Mouse (Mus musculus) stomach, embryonic 16.5 days (tissue): ENCODE data around the gene Vmn1r85. TPM values are rescaled to one million over a fixed set of nuclear protein-coding genes. Genes with fewer than 3 reads are reported as not detected.
"Not testable (repeated sequence)": the region's sequence is repeated elsewhere in the genome, so short reads cannot be mapped to it uniquely, and the experiment has no call there.

Source experiments
- ATAC-seq: fragments of 200-750 bp; cut with Nextera tagmentation; 2 replicates; pipeline ENCODE4 v1.8.0; 2017; ENCODE audit warnings: moderate number of reproducible peaks, moderate TSS enrichment; ENCODE audit not compliant: insufficient read depth, low FRiP score
- H3K27ac ChIP-seq: fragments of 300-500 bp; sonication (generic); 2 replicates; pipeline ENCODE4 v1.5.1; 2014; ENCODE audit warnings: low read length
- H3K27me3 ChIP-seq: fragments of 300-500 bp; sonication (generic); 2 replicates; pipeline ENCODE4 v1.6.1; 2014; ENCODE audit warnings: low read length, control low read depth, mixed read lengths; ENCODE audit not compliant: control insufficient read depth, insufficient read depth
- H3K36me3 ChIP-seq: fragments of 300-500 bp; sonication (generic); 2 replicates; pipeline ENCODE4 v1.6.1; 2014; ENCODE audit warnings: low read length; ENCODE audit not compliant: control insufficient read depth, insufficient read depth
- H3K4me1 ChIP-seq: fragments of 300-500 bp; sonication (generic); 2 replicates; pipeline ENCODE4 v1.6.1; 2014; ENCODE audit warnings: low read length, control low read depth, mixed read lengths; ENCODE audit not compliant: control insufficient read depth, insufficient read depth
- H3K4me2 ChIP-seq: fragments of 300-500 bp; sonication (generic); 2 replicates; pipeline ENCODE4 v1.6.1; 2014; ENCODE audit warnings: low read depth, low read length, mixed read lengths
- H3K4me3 ChIP-seq: fragments of 300-500 bp; sonication (generic); replicated peaks from 2 replicates; pipeline ENCODE4 v1.5.1; 2014; ENCODE audit warnings: mild to moderate bottlenecking, low read length
- H3K9ac ChIP-seq: fragments of 300-500 bp; sonication (generic); 2 replicates; pipeline ENCODE4 v1.6.1; 2014; ENCODE audit warnings: low read length
- H3K9me3 ChIP-seq: fragments of 300-500 bp; sonication (generic); replicated peaks from 2 replicates; pipeline ENCODE4 v1.6.1; 2016; ENCODE audit warnings: low read length, control low read depth; ENCODE audit not compliant: control insufficient read depth
- WGBS: fragments of 180-500 bp; shearing (Covaris S2); extraction: QIAGEN DNeasy Blood & Tissue Kit; methylation state at CpG from one replicate; pipeline ENCODE4 v1.1.7; 2014; 5-methylcytosine and 5-hydroxymethylcytosine counted together
- polyA plus RNA-seq: library from polyadenylated mRNA; unstranded; fragments of >200 nt; fragmentation: Nextera tagmentation; extraction: Ambion mirVana; gene quantifications from 2 replicates; pipeline ENCODE4 v1.2.1, GENCODE M21; 2015

The Vmn1r85 gene
- not detected in 2 replicates for polyA plus RNA-seq

DNA sequence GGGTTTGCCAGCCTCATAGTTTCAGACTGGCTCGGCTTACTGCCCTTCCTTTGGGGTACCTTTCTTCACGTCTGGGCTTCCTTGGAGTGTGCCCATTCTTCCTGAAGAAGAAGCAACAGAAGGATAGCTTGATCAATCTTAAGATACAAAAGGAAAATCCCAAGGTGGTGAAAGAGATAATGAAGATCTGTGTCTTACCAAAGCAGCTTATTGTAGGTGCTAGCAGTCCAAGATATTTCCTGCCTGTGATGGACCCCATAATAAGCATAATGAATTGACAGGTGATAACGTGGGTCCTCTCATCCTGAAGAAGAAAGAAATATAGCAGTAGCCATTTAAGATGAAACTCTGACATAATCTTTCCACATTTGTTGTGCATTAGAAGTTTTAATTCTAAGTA lies at the start of gene Vmn1r85:
Gene Vmn1r85 (minus strand): TSS at position 101 of the 400 bp plus-strand sequence.
- H3K27ac ChIP-seq: no peak within 1 kb of the TSS
- no peaks in the 10 kb centered on the region for H3K27me3 ChIP-seq
- H3K9ac ChIP-seq: no peak within 1 kb of the TSS
- H3K9me3 ChIP-seq: no peaks in the 10 kb centered on the region
- no peaks in the 10 kb centered on the region for H3K36me3 ChIP-seq
- WGBS: 61% methylated on average over 3 of the region's 3 CpGs
- no peak for ATAC-seq
- H3K4me3 ChIP-seq: no peak within 1 kb of the TSS
- no peak within 1 kb of the TSS for H3K4me2 ChIP-seq
- no peaks in the 10 kb centered on the region for H3K4me1 ChIP-seq

DNA sequence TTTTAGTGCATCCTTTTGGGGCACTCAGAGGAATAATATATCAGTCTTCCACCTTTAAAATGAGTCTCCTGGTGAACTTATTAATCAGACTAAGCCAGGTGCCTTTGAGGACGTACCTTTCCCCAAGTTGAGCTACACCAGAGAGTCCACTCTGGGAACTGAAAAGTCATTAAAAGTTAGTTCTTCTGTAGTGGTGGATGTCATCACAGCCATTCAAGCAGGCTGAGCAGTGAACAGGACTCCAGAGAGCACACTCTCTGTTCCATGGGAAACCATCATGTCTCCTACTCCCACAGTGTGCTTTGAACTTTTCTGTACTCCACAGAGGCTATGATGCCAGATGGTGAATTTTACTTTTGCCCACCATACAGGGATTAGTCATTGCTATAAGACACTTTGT lies 45.1 kb upstream of the Vmn1r85 start, which contains the start of gene Vmn1r87:
Gene Vmn1r87 (minus strand): TSS at position 101 of the 400 bp plus-strand sequence.
- no peaks in the 10 kb centered on the region for H3K27me3 ChIP-seq
- H3K4me3 ChIP-seq: no peak within 1 kb of the TSS
- no peaks in the 10 kb centered on the region for H3K36me3 ChIP-seq
- no peaks in the 10 kb centered on the region for H3K4me1 ChIP-seq
- H3K9me3 ChIP-seq: no peaks in the 10 kb centered on the region
- no peak within 1 kb of the TSS for H3K27ac ChIP-seq
- 72% methylated on average over 1 of the region's 1 CpGs for WGBS
- no peak within 1 kb of the TSS for H3K9ac ChIP-seq
- H3K4me2 ChIP-seq: no peak within 1 kb of the TSS
- no peak for ATAC-seq

DNA sequence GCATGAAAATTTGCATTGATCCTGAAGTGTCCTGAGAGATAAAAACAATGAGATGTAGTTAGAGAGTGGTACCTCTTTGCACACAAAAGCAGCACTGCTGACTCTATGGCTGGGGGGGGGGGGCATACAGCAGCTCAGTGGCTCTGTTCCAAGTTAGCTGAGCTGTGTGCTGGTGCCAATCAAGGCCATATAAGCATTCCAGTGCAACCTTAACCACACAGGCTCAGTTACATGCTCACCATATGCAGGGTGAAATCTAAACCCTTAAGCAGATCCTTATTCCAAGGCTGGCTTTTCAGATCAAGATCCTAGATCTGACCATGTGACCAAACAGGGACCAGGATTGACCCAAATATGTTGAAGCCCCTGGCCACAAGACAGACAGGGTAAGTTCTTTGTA lies 42.4 kb upstream of the Vmn1r85 start:
- Histone ChIP-seq H3K4me1 (no peaks in the 10 kb centered on the region), H3K27ac (no peak overlapping the region), H3K4me2 (no peak overlapping the region), H3K27me3 (no peaks in the 10 kb centered on the region), H3K9ac (no peak overlapping the region), H3K36me3 (no peaks in the 10 kb centered on the region), H3K9me3 (no peaks in the 10 kb centered on the region), H3K4me3 (no peak overlapping the region)
- no peak for ATAC-seq

DNA sequence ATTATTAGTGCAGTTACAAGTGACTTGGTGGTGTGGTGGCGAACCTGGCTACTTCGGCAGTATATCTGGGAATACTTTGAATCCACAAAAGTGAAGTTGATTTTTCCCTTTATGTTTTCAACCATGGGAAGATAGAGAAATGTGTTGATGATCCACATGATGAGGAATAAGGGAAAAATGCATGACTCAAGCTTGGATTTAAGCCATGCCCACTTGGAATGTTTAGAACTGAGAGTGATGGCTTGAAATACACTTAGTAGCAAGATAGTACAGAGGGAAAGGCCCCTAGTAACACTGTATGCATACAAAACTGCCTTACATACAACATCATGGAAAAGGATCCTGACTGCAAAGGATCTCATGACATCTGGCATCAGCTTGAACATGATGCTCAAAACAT lies 36.9 kb upstream of the Vmn1r85 start:
- ATAC-seq: no peak
- no peak overlapping the region for H3K9ac ChIP-seq
- no peaks in the 10 kb centered on the region for H3K9me3 ChIP-seq
- no peak overlapping the region for H3K4me3 ChIP-seq
- no peaks in the 10 kb centered on the region for H3K4me1 ChIP-seq
- no peaks in the 10 kb centered on the region for H3K27me3 ChIP-seq
- no peaks in the 10 kb centered on the region for H3K36me3 ChIP-seq
- no peak overlapping the region for H3K27ac ChIP-seq
- H3K4me2 ChIP-seq: no peak overlapping the region
- 82% methylated on average over 2 of the region's 2 CpGs for WGBS

DNA sequence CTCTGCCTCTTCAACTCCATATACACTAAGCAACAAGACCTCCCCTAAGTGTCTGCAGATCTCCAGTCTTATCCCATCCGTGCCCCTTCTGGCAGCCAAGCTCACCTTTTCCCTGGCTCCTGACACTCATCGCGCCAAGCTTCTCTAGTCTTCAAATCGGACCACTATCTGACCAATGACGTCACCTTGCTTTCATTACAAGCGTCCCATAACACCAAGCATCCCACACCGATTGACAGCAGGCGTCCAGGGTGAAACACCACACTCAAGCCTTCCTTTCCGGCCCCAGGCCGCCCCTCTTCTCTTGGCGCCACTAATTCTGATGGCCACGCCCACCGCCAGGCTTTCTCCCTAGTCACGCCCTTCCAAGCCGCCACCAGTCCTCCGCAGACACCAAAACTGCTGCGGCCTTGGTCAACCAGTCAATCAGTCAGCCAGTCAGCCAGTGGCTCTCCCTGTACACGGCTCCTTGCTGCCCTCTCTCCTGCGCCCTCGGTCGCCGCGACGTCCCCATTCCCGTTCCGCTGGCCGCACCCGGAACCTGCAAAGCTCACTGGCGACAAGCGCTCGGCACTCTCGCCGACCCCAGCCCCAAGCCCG lies 28.7 kb upstream of the Vmn1r85 start:
- peak overlapping the region; percentile 24; the same call in 1 of the 2 replicates for H3K4me3 ChIP-seq
- ATAC-seq: peak; percentile 82

DNA sequence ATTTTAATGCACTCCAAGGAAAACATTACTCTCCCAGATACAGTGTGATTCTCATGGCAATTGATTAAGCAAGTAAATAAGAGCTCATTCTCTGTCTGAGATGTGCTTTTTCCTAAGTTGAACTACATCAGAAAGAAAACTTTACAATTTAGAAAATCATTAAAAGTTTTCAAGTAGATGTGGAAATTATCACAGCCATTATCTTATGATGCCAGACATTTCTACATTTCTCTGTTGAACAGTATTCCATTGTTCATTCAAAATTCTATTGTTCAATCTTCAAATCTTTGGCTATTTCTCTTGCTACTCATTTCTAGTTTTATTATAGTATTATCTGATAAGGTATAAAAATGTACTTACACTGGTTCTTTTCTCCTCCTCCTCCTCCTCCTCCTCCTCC lies 24.8 kb upstream of the Vmn1r85 start, which contains the start of gene Vmn1r86:
Gene Vmn1r86 (minus strand): TSS at position 101 of the 400 bp plus-strand sequence.
- Histone ChIP-seq H3K4me2 (no peak within 1 kb of the TSS), H3K9ac (no peak within 1 kb of the TSS), H3K4me1 (no peaks in the 10 kb centered on the region), H3K9me3 (no peaks in the 10 kb centered on the region), H3K27me3 (no peaks in the 10 kb centered on the region), H3K27ac (no peak within 1 kb of the TSS), H3K36me3 (no peaks in the 10 kb centered on the region), H3K4me3 (no peak within 1 kb of the TSS)
- ATAC-seq: no peak

More for the DNA sequence above, 28.7 kb upstream of the Vmn1r85 start:
- H3K4me2 ChIP-seq: peak overlapping the region; percentile 39
- H3K27me3 ChIP-seq, H3K4me1 ChIP-seq, H3K36me3 ChIP-seq, H3K9ac ChIP-seq, H3K27ac ChIP-seq, H3K9me3 ChIP-seq: not testable (repeated sequence)
- under 1% methylated on average over 17 of the region's 34 CpGs for WGBS

DNA sequence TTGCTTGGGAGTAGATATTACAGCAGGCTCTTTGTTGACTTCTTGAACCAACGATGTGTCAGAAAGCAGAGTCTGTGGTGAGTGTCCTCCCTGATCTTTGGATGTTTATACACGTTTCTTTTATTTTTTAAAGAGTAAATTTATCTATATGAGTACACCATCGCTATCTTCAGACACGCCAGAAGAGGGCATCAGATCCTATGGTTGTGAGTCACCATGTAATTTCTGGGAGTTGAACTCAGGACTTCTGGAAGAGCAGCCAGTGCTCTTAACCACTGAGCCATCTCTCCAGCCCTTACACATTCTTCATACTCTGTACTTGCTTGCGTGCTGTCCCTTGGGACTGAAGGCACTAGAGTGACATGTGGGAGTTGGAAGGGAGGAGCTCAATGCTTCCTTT lies 22.7 kb downstream of the Vmn1r85 start:
- no peak overlapping the region for H3K4me2 ChIP-seq
- no peaks in the 10 kb centered on the region for H3K4me1 ChIP-seq
- no peaks in the 10 kb centered on the region for H3K9me3 ChIP-seq
- no peaks in the 10 kb centered on the region for H3K27me3 ChIP-seq
- H3K9ac ChIP-seq: no peak overlapping the region
- no peak overlapping the region for H3K27ac ChIP-seq
- no peaks in the 10 kb centered on the region for H3K36me3 ChIP-seq
- WGBS: 56% methylated on average over 5 of the region's 5 CpGs
- no peak overlapping the region for H3K4me3 ChIP-seq
- no peak for ATAC-seq

DNA sequence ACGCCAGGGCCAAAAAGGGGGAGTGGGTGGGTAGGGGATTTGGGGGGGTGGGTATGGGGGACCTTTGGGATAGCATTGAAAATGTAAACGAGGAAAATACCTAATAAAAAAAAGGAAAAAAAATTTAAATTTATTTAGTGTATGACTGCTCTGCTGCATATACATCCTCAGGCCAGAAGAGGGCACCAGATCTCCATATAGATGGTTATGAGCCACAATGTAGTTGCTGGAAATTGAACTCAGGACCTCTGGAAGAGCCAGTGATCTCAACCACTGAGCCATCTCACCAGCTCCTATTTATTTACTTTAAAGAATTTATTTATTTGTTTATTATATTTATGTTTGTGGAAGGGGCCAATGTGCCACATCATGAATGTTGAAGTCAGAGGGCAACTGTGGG lies 31.6 kb downstream of the Vmn1r85 start:
- not testable (repeated sequence) for H3K9ac ChIP-seq, H3K4me3 ChIP-seq, H3K27me3 ChIP-seq, H3K4me1 ChIP-seq, H3K9me3 ChIP-seq, H3K4me2 ChIP-seq, ATAC-seq, H3K36me3 ChIP-seq, H3K27ac ChIP-seq
- WGBS: 63% methylated on average over 2 of the region's 2 CpGs

DNA sequence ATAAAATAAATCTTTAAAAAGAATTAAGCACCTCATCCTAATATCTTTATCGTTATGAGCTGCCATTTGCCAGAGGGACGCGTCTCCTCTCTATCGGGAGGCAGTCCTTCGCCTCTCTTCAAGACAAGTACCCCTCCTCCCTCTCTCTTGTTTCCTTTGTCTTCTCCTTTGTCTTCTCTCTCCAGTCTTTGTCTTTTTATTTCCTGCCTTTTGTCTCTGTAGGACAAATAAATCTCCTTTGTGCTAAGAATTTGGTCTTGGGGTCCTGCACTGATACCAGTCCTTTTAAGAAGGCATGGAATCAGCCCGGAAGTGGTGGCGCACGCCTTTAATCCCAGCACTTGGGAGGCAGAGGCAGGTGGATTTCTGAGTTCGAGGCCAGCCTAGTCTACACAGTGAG lies 35.4 kb downstream of the Vmn1r85 start:
- Histone ChIP-seq H3K27me3 (no peaks in the 10 kb centered on the region), H3K4me1 (no peaks in the 10 kb centered on the region), H3K4me2 (no peak overlapping the region), H3K9ac (no peak overlapping the region), H3K9me3 (no peaks in the 10 kb centered on the region; the same call in 1 of the 2 replicates), H3K4me3 (no peak overlapping the region), H3K27ac (no peak overlapping the region), H3K36me3 (no peaks in the 10 kb centered on the region)
- WGBS: 91% methylated on average over 9 of the region's 9 CpGs
- no peak for ATAC-seq
